Mouse (Mus musculus): Measurements from ENCODE around the gene BC049730. TPM values are rescaled to one million over a fixed set of nuclear protein-coding genes. Genes with fewer than 3 reads are reported as not detected.

BC049730 gene
- polyA plus RNA-seq (2017; shearing (Covaris generic)): not detected

DNA sequence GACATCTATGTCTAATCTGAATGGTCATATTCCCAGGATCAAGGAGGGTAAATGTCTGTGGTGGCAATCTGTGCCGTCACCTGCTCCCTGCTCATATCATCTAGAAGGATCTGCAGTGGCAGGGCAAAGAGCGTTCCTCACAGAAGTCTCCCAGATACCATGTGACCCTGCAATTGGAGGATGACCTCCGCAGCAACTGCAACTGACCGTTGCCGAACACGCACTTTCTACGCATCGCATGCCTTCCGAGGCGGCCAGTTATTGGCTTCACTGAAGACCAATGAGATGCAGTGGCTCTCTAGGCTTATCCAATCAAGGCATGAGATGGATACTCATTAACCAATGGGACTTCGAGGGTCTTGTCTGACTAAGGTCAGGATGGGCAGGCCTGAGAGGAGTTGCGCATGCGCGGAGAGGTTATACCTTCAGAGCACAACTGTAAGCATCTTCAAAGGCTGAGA is at the start of gene BC049730:
TSS of gene BC049730 (plus strand) at position 411 of the 461 bp plus-strand sequence.

DNA sequence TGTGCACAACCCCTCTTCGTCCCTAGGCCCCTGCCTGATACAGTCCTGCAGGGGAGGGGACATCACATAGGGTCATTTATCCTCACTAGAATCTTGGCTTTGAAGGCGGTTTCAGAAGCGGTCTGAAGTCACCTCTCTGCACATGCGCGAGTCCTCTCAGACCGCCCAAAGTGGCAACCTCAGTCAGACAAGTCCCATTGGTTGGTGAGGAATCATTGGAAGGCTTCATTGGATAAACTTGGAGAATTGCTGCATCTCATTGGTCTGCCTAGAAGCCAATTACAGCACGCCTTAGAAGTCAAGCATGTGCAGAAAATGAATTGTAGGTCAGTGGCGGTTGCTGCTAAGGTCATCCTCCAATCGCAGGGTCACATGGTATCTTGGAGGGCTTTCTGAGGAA is 32.5 kb upstream of the BC049730 start, which contains the start of gene Tex101:
TSS of gene Tex101 (minus strand) at position 101 of the 400 bp plus-strand sequence.

DNA sequence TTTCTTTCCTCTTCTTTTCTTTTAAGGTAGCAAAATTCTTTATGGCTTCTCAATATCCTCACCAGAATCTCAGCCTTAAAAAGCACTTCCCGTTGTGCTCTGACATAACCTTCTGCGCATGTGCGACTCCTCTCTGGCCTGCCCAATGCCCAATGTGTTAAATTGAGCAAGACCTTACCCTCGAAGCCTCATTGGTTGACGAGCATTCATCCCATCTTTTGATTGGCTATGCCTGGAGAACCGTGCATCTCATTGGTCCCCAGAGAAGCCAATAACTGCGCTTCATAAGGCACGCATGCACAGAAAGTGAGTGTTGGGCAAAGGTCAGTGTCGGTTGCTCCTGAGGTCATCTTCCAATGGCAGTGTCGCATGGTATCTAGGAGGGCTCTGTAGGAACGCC is 17.8 kb downstream of the BC049730 start, which contains the start of gene Gm4763:
TSS of gene Gm4763 (minus strand) at position 101 of the 400 bp plus-strand sequence.

GRCm38 (mm10) chr7:24760211-24760610 is 51.2 kb downstream of the BC049730 start, which contains the start of gene Cd177:
Gene Cd177 (minus strand): TSS chr7:24760311.

Other genes with a start within 250 kb of the BC049730 start
- 1.8 TPM for gene Plaur, start 246.8 kb upstream of the BC049730 start, polyA plus RNA-seq (2017; shearing (Covaris generic))
- not detected for gene Cadm4, start 227.2 kb upstream of the BC049730 start, polyA plus RNA-seq (2017; shearing (Covaris generic))
- 1.3 TPM for gene Zfp428, start 202.2 kb upstream of the BC049730 start, polyA plus RNA-seq (2017; shearing (Covaris generic))
- not detected for gene AC161166.1, start 196.8 kb upstream of the BC049730 start, polyA plus RNA-seq (2017; shearing (Covaris generic))
- 2.7 TPM for gene Irgq, start 178.6 kb upstream of the BC049730 start, polyA plus RNA-seq (2017; shearing (Covaris generic))
- not detected for gene Pinlyp, start 163.1 kb upstream of the BC049730 start, polyA plus RNA-seq (2017; shearing (Covaris generic))
- 47.0 TPM for gene Xrcc1, start 163.0 kb upstream of the BC049730 start, polyA plus RNA-seq (2017; shearing (Covaris generic))
- gene Ethe1, start 121.7 kb upstream of the BC049730 start, polyA plus RNA-seq (2017; shearing (Covaris generic)): 13.6 TPM
- gene Zfp575, start 121.6 kb upstream of the BC049730 start, polyA plus RNA-seq (2017; shearing (Covaris generic)): not detected
- gene Phldb3, start 98.5 kb upstream of the BC049730 start, polyA plus RNA-seq (2017; shearing (Covaris generic)): not detected
- not detected for gene Lypd3, start 72.7 kb upstream of the BC049730 start, polyA plus RNA-seq (2017; shearing (Covaris generic))
- not detected for gene Tex101, start 32.6 kb upstream of the BC049730 start, polyA plus RNA-seq (2017; shearing (Covaris generic))
- not detected for gene Gm4763, start 17.7 kb downstream of the BC049730 start, polyA plus RNA-seq (2017; shearing (Covaris generic))
- not detected for gene Cd177, start 51.1 kb downstream of the BC049730 start, polyA plus RNA-seq (2017; shearing (Covaris generic))
- gene Ceacam10, start 68.0 kb downstream of the BC049730 start, polyA plus RNA-seq (2017; shearing (Covaris generic)): not detected
- gene Gm9844, start 153.0 kb downstream of the BC049730 start, polyA plus RNA-seq (2017; shearing (Covaris generic)): 29.3 TPM
- not detected for gene Lypd4, start 160.7 kb downstream of the BC049730 start, polyA plus RNA-seq (2017; shearing (Covaris generic))
- gene Dmrtc2, start 160.8 kb downstream of the BC049730 start, polyA plus RNA-seq (2017; shearing (Covaris generic)): not detected
- 5,321 TPM for gene Rps19, start 175.1 kb downstream of the BC049730 start, polyA plus RNA-seq (2017; shearing (Covaris generic))
- gene Cd79a, start 188.1 kb downstream of the BC049730 start, polyA plus RNA-seq (2017; shearing (Covaris generic)): 0.35 TPM
- gene Arhgef1, start 193.7 kb downstream of the BC049730 start, polyA plus RNA-seq (2017; shearing (Covaris generic)): 1,020 TPM
- not detected for gene Gm4881, start 235.3 kb downstream of the BC049730 start, polyA plus RNA-seq (2017; shearing (Covaris generic))

Measured in effector memory CD4-positive, alpha-beta T cell, adult 7 months (primary cell).